Mouse (Mus musculus) intestine, postnatal 0 days (tissue): Measurements from ENCODE around the gene Tmem127. TPM values are rescaled to one million over a fixed set of nuclear protein-coding genes. Genes with fewer than 3 reads are reported as not detected.

ENCODE experiments used
- ATAC-seq: fragments of 200-750 bp; cut with Nextera tagmentation; 2 replicates; pipeline ENCODE4 v1.8.0; 2017; ENCODE audit warnings: mild to moderate bottlenecking, moderate TSS enrichment, moderate library complexity
- H3K27ac ChIP-seq: fragments of 300-500 bp; sonication (generic); 2 replicates; pipeline ENCODE4 v1.5.1; 2014; ENCODE audit warnings: mild to moderate bottlenecking, low read depth, low read length, moderate library complexity
- H3K27me3 ChIP-seq: fragments of 300-500 bp; sonication (generic); replicated peaks from 2 replicates; pipeline ENCODE4 v1.6.1; 2014; ENCODE audit warnings: low read length, mixed read lengths; ENCODE audit not compliant: control insufficient read depth, insufficient read depth
- H3K36me3 ChIP-seq: fragments of 300-500 bp; sonication (generic); 2 replicates; pipeline ENCODE4 v1.6.1; 2014; ENCODE audit warnings: mild to moderate bottlenecking, moderate library complexity; ENCODE audit not compliant: control insufficient read depth, insufficient read depth
- H3K4me1 ChIP-seq: fragments of 300-500 bp; sonication (generic); replicated peaks from 2 replicates; pipeline ENCODE4 v1.6.1; 2014; ENCODE audit warnings: antibody characterized with exemption, low read length, mixed read lengths; ENCODE audit not compliant: control insufficient read depth, insufficient read depth
- H3K4me2 ChIP-seq: fragments of 300-500 bp; sonication (generic); replicated peaks from 2 replicates; pipeline ENCODE4 v1.6.1; 2014; ENCODE audit warnings: low read depth, mild to moderate bottlenecking, moderate library complexity
- H3K4me3 ChIP-seq: fragments of 300-500 bp; sonication (generic); 2 replicates; pipeline ENCODE4 v1.5.1; 2014; ENCODE audit warnings: low read depth, low read length
- H3K9ac ChIP-seq: fragments of 300-500 bp; sonication (generic); 2 replicates; pipeline ENCODE4 v1.6.1; 2014; ENCODE audit warnings: mild to moderate bottlenecking, low read depth, low read length
- H3K9me3 ChIP-seq: fragments of 300-500 bp; sonication (generic); 2 replicates; pipeline ENCODE4 v1.6.1; 2016; ENCODE audit warnings: mixed run types; ENCODE audit not compliant: control insufficient read depth
- CTCF ChIP-seq: sonication (generic); IDR thresholded peaks from 2 replicates; pipeline ENCODE4 v1.5.1; 2016; ENCODE audit warnings: low read depth, mild to moderate bottlenecking, control low read depth, antibody characterized with exemption, moderate library complexity
- WGBS: fragments of 180-500 bp; shearing (Covaris S2); extraction: QIAGEN DNeasy Blood & Tissue Kit; methylation state at CpG from one replicate; pipeline ENCODE4 v1.1.7; 2014; 5-methylcytosine and 5-hydroxymethylcytosine counted together
- polyA plus RNA-seq: library from polyadenylated mRNA; unstranded; fragments of >200 nt; fragmentation: Nextera tagmentation; extraction: Ambion mirVana; gene quantifications from 2 replicates; pipeline ENCODE4 v1.2.1, GENCODE M21; 2015

The Tmem127 gene
- polyA plus RNA-seq, 1 experiment from 2014 or later = 32.8 TPM

GRCm38 (mm10) chr2:127250291-127251008 is 2.7 kb downstream of the Tmem127 start:
- Histone ChIP-seq H3K9ac (no peak overlapping the region), H3K27ac (no peak overlapping the region), H3K4me2 (no peak overlapping the region), H3K4me1 (peaks cover 5% of the 10 kb centered on the region), H3K36me3 (peaks cover 14% of the 10 kb centered on the region; the same call in 1 of the 2 replicates), H3K9me3 (no peaks in the 10 kb centered on the region), H3K4me3 (no peak overlapping the region), H3K27me3 (no peaks in the 10 kb centered on the region)
- ATAC-seq = no peak
- 90% methylated on average over 9 of the region's 9 CpGs for WGBS
- TF ChIP-seq CTCF = no peak

GRCm38 (mm10) chr2:127251457-127251856 is 3.7 kb downstream of the Tmem127 start:
- no peaks in the 10 kb centered on the region for H3K9me3 ChIP-seq
- H3K9ac ChIP-seq = no peak overlapping the region
- peaks cover 5% of the 10 kb centered on the region for H3K4me1 ChIP-seq
- no peaks in the 10 kb centered on the region for H3K27me3 ChIP-seq
- no peak overlapping the region for H3K4me2 ChIP-seq
- ATAC-seq = no peak
- 73% methylated on average over 3 of the region's 3 CpGs for WGBS
- no peak for TF ChIP-seq CTCF
- H3K27ac ChIP-seq = peak overlapping the region; percentile 29; the same call in 1 of the 2 replicates
- peaks cover 16% of the 10 kb centered on the region; the same call in 1 of the 2 replicates for H3K36me3 ChIP-seq
- H3K4me3 ChIP-seq = no peak overlapping the region

- 57% methylated on average over 3 of the region's 3 CpGs for WGBS
- peaks cover 5% of the 10 kb centered on the region for H3K4me1 ChIP-seq
- H3K4me2 ChIP-seq = no peak overlapping the region
- no peak overlapping the region for H3K9ac ChIP-seq
- H3K27ac ChIP-seq = peak overlapping the region; percentile 29; the same call in 1 of the 2 replicates
- no peak for TF ChIP-seq CTCF
- H3K4me3 ChIP-seq = no peak overlapping the region
- H3K9me3 ChIP-seq = no peaks in the 10 kb centered on the region
- no peaks in the 10 kb centered on the region for H3K27me3 ChIP-seq
- ATAC-seq = no peak
- H3K36me3 ChIP-seq = peaks cover 22% of the 10 kb centered on the region; the same call in 1 of the 2 replicates
These were observed 4.3 kb downstream of the Tmem127 start for GRCm38 (mm10) chr2:127251880-127252527.

GRCm38 (mm10) chr2:127252787-127253186 is 5.1 kb downstream of the Tmem127 start:
- Histone ChIP-seq H3K36me3 (peaks cover 30% of the 10 kb centered on the region; the same call in 1 of the 2 replicates), H3K9me3 (no peaks in the 10 kb centered on the region), H3K9ac (no peak overlapping the region), H3K4me3 (no peak overlapping the region), H3K27ac (no peak overlapping the region), H3K4me1 (peaks cover 5% of the 10 kb centered on the region; the same call in 1 of the 2 replicates), H3K27me3 (no peaks in the 10 kb centered on the region), H3K4me2 (no peak overlapping the region)
- WGBS = 66% methylated on average over 5 of the region's 5 CpGs
- no peak for TF ChIP-seq CTCF
- ATAC-seq = no peak

GRCm38 (mm10) chr2:127254604-127255134 is 7.0 kb downstream of the Tmem127 start:
- 88% methylated on average over 3 of the region's 3 CpGs for WGBS
- TF ChIP-seq CTCF = no peak
- ATAC-seq = no peak

GRCm38 (mm10) chr2:127255294-127255693 is 7.6 kb downstream of the Tmem127 start:
- H3K9ac ChIP-seq = no peak overlapping the region
- whole genome bisulfite sequencing = 87% methylated on average over 6 of the region's 6 CpGs
- no peak overlapping the region for H3K4me2 ChIP-seq
- H3K27ac ChIP-seq = no peak overlapping the region
- H3K4me1 ChIP-seq = no peaks in the 10 kb centered on the region; the same call in 1 of the 2 replicates
- H3K27me3 ChIP-seq = no peaks in the 10 kb centered on the region
- TF ChIP-seq CTCF = no peak
- no peak for ATAC-seq
- H3K36me3 ChIP-seq = peaks cover 50% of the 10 kb centered on the region
- no peaks in the 10 kb centered on the region for H3K9me3 ChIP-seq
- no peak overlapping the region for H3K4me3 ChIP-seq

More at GRCm38 (mm10) chr2:127254604-127255134, 7.0 kb downstream of the Tmem127 start:
- no peaks in the 10 kb centered on the region for H3K9me3 ChIP-seq
- no peak overlapping the region for H3K4me3 ChIP-seq
- H3K27me3 ChIP-seq = no peaks in the 10 kb centered on the region
- no peaks in the 10 kb centered on the region; the same call in 1 of the 2 replicates for H3K4me1 ChIP-seq
- H3K27ac ChIP-seq = no peak overlapping the region
- H3K4me2 ChIP-seq = no peak overlapping the region
- H3K9ac ChIP-seq = no peak overlapping the region
- peaks cover 48% of the 10 kb centered on the region for H3K36me3 ChIP-seq
